Mouse (Mus musculus) heart, postnatal 36 days (tissue): ENCODE measurements at regions not wholly inside any gene's neighbourhood (a gene's known extent, or its start where the extent isn't known, plus 50 kb on each side); places are given as distances from the start of the nearest gene placed in this dataset.

Source experiments
- DNase-seq, 2 experiments: peaks; one replicate each; pipeline ENCODE4 v3.0.0; 2021 to 2022
- intact Hi-C: fragments of 180-260 bp; cut with DNase I; formaldehyde crosslinking; loops from one replicate; pipeline ENCODE4 v1.15.1; 2025

- DNase-seq, result no peak
- intact Hi-C loops, result no loop called here
These were observed 420.5 kb upstream of the Zeb2 start for GRCm38 (mm10) chr2:45537722-45538121.

- peak; percentile 15 to 31 for DNase-seq
- intact Hi-C loops, result no loop called here
These were observed 417.6 kb upstream of the Zeb2 start for GRCm38 (mm10) chr2:45534806-45535205.

- no peak for DNase-seq
- intact Hi-C loops, result no loop called here
These were observed 405.1 kb upstream of the Zeb2 start for GRCm38 (mm10) chr2:45522310-45522709.

GRCm38 (mm10) chr2:45519550-45520152 is 402.5 kb upstream of the Zeb2 start:
- intact Hi-C loops, result loop anchor here (10.0 kb wide), 1 partner anchor 405 kb away; the partner anchor contains the start of gene Zeb2
- no peak for DNase-seq

- intact Hi-C loops, result loop anchor here (10.0 kb wide), 1 partner anchor 400 kb away; the partner anchor contains the start of gene Zeb2
- peak in 1 of 2 experiments; percentile 31 for DNase-seq
These were observed 397.3 kb upstream of the Zeb2 start for GRCm38 (mm10) chr2:45514290-45515180.

GRCm38 (mm10) chr2:45512852-45513251 is 395.7 kb upstream of the Zeb2 start:
- no peak for DNase-seq
- intact Hi-C loops, result loop anchor here (10.0 kb wide), 1 partner anchor 398 kb away; the partner anchor contains the start of gene Zeb2

GRCm38 (mm10) chr2:45511791-45512190 is 394.6 kb upstream of the Zeb2 start:
- DNase-seq, result no peak
- intact Hi-C loops, result loop anchor here (10.0 kb wide), 1 partner anchor 397 kb away; the partner anchor contains the start of gene Zeb2

GRCm38 (mm10) chr2:45504468-45504867 is 387.3 kb upstream of the Zeb2 start:
- no peak for DNase-seq
- intact Hi-C loops, result no loop called here

- intact Hi-C loops, result no loop called here
- DNase-seq, result no peak
These were observed 376.5 kb upstream of the Zeb2 start for GRCm38 (mm10) chr2:45493656-45494055.

- intact Hi-C loops, result no loop called here
- DNase-seq, result no peak
These were observed 369.3 kb upstream of the Zeb2 start for GRCm38 (mm10) chr2:45486530-45486929.

GRCm38 (mm10) chr2:45485477-45485876 is 368.3 kb upstream of the Zeb2 start:
- DNase-seq, result no peak
- intact Hi-C loops, result no loop called here

- intact Hi-C loops, result no loop called here
These were observed 363.5 kb upstream of the Zeb2 start for GRCm38 (mm10) chr2:45480671-45481070.

GRCm38 (mm10) chr2:45475996-45476395 is 358.8 kb upstream of the Zeb2 start:
- intact Hi-C loops, result no loop called here
- no peak for DNase-seq

More at GRCm38 (mm10) chr2:45480671-45481070, 363.5 kb upstream of the Zeb2 start:
- DNase-seq, result no peak

- no peak for DNase-seq
- intact Hi-C loops, result no loop called here
These were observed 347.1 kb upstream of the Zeb2 start for GRCm38 (mm10) chr2:45464306-45464705.

- intact Hi-C loops, result no loop called here
- DNase-seq, result no peak
These were observed 342.2 kb upstream of the Zeb2 start for GRCm38 (mm10) chr2:45459410-45459809.

GRCm38 (mm10) chr2:45454811-45455210 is 337.6 kb upstream of the Zeb2 start:
- no peak for DNase-seq
- intact Hi-C loops, result no loop called here

- intact Hi-C loops, result no loop called here
- no peak for DNase-seq
These were observed 322.0 kb upstream of the Zeb2 start for GRCm38 (mm10) chr2:45439146-45439545.

GRCm38 (mm10) chr2:45438739-45439138 is 321.5 kb upstream of the Zeb2 start:
- DNase-seq, result no peak
- intact Hi-C loops, result no loop called here

- peak; percentile 50 to 53 for DNase-seq
- intact Hi-C loops, result no loop called here
These were observed 318.2 kb upstream of the Zeb2 start for GRCm38 (mm10) chr2:45435261-45435980.

GRCm38 (mm10) chr2:45434789-45435188 is 317.6 kb upstream of the Zeb2 start:
- intact Hi-C loops, result no loop called here
- DNase-seq, result no peak

GRCm38 (mm10) chr2:45434169-45434568 is 317.0 kb upstream of the Zeb2 start:
- DNase-seq, result no peak
- intact Hi-C loops, result no loop called here
